Comparison of ENCODE assay signal across 8 mouse cellular contexts in the genomic region with DNA sequence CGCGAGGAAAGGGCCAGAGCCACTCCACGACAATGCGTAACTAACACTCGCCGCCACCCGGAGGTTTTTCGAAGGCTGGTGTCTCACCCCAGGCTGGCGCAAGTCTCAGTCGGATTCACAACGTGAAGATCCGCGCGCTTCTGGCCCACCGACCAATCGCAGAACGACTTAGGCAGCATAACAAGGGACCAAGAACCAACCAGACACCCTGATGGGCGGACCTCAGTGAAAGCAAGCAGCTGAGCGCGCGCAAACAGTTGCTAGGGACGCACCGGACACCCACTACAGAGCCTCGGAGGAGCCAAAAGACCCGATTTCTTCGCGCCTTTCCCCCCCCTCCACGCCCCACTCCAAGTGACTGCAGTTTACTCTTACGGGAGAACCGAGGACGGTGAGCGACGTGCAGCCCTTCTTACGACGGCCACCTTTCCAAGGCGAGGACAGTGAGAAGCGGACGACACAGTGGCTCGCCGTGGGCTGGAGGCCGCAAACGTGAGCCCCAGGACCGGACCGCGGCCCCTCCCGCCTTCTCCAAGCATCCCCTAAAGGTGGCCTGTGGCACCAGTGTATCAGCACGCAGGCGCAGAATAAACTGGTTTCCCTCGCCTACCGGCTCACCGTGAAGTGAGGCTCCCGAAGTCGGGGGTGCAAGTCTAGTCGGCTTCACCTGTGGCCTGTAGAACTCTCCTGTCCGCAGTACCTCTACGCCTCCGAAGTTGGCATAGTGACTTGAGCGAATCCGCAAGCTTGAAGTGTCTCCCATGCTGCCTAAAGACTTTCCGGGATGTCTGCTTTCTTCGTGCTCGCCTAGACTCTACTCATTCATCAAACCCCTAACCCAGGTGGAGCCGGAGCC. TPM values are rescaled to one million over a fixed set of nuclear protein-coding genes. Genes with fewer than 3 reads are reported as not detected.
DNase-seq lines count a peak whose midpoint lies in the region; ATAC-seq and TF ChIP-seq lines count a peak whose summit lies in the region.

A gene (plus strand): TSS at position 207 of the 856 bp plus-strand sequence.
A gene (minus strand): TSS at position 835 of the 856 bp plus-strand sequence.

- no peak within 1 kb of the TSS for H3K27ac ChIP-seq in ES-E14 (ENCODE audit: insufficient read depth, low read depth, low read length, poor library complexity, severe bottlenecking)
- H3K27ac ChIP-seq in forebrain, embryonic 15.5 days (replicated peaks), result peak within 1 kb of the TSS; percentile 62

- DNase-seq in ES-E14 (ENCODE audit: low read depth, low spot score), result peak; percentile 94
- peak; percentile 95 for DNase-seq in cerebellum, adult 11-12 months
- peak; percentile 90 for DNase-seq in heart, postnatal 25 days (ENCODE audit: low spot score)
- peak; percentile 88 to 96 for DNase-seq in layer of hippocampus, adult 18-20 months (ENCODE audit: low spot score in 2 of 2)
- peak; percentile 89 for DNase-seq in lung, adult 2 months
- peak; percentile 89 to 93 for DNase-seq in thymus, adult 18-20 months

- peak; percentile 95 for ATAC-seq in forebrain, embryonic 15.5 days (replicated peaks)
- ATAC-seq in neutrophil, adult 5-6 weeks (ENCODE audit: extremely low read depth, insufficient number of reproducible peaks, low FRiP score, poor library complexity, severe bottlenecking), result peak; percentile 95

- peaks cover 0 to 2% of the 10 kb centered on the region in 2 experiments; a peak in 1 of 4 replicates for H3K4me1 ChIP-seq in ES-E14 (ENCODE audit: control insufficient read depth in 2 of 2, insufficient read depth in 2 of 2, low read length in 2 of 2, poor library complexity in 1 of 2)
- H3K4me1 ChIP-seq in forebrain, embryonic 15.5 days, result peaks cover 27% of the 10 kb centered on the region
- H3K4me1 ChIP-seq in lung, adult 2 months (ENCODE audit: control insufficient read depth, insufficient read depth, low read length), result no peaks in the 10 kb centered on the region; the same call in 1 of the 2 replicates

- under 1% methylated on average over 63 of the region's 63 CpGs for WGBS in forebrain, embryonic 15.5 days
- WGBS in lung, adult 2 months, result under 1% methylated on average over 63 of the region's 63 CpGs

- intact Hi-C loops in heart, postnatal 25 days (cut with DNase I), result loop anchor here (5.0 to 10.0 kb wide), 6 partner anchors 106 to 412 kb away; a partner anchor contains a TSS

- H3K9me3 ChIP-seq in ES-E14 (ENCODE audit: control insufficient read depth, insufficient read depth, low read depth, low read length), result no peaks in the 10 kb centered on the region
- H3K9me3 ChIP-seq in forebrain, embryonic 15.5 days, result no peaks in the 10 kb centered on the region

- no peak for TF ChIP-seq CTCF in lung, adult 2 months (IDR thresholded peaks at IDR 0.05; ENCODE audit: insufficient read depth, low read length)

- in situ Hi-C loops in ES-E14 (cut with MboI; ENCODE audit: low sequenced_read_pairs in 2 of 2, unreplicated experiment in 2 of 2), result no loop called here

- no peaks in the 10 kb centered on the region for H3K27me3 ChIP-seq in forebrain, embryonic 15.5 days

- H3K4me2 ChIP-seq in forebrain, embryonic 15.5 days (replicated peaks), result peak within 1 kb of the TSS; percentile 96

- H3K36me3 ChIP-seq in ES-E14 (ENCODE audit: control insufficient read depth, insufficient read depth, low read length, poor library complexity, severe bottlenecking), result peaks cover 6% of the 10 kb centered on the region; the same call in 1 of the 2 replicates
- H3K36me3 ChIP-seq in forebrain, embryonic 15.5 days, result peaks cover 11% of the 10 kb centered on the region; the same call in 1 of the 2 replicates

- peak within 1 kb of the TSS; percentile 94 for H3K9ac ChIP-seq in ES-E14 (ENCODE audit: insufficient read depth, low read depth, low read length, poor library complexity, severe bottlenecking)
- peak within 1 kb of the TSS; percentile 91 for H3K9ac ChIP-seq in forebrain, embryonic 15.5 days (replicated peaks)

- no peak for TF ChIP-seq POLR2A in lung, adult 2 months (IDR thresholded peaks at IDR 0.05; ENCODE audit: borderline replicate concordance, extremely low read depth, low read depth, low read length)

- peak within 1 kb of the TSS; percentile 82 to 99 for H3K4me3 ChIP-seq in ES-E14 (ENCODE audit: insufficient read depth in 1 of 2, low read depth in 1 of 2, low read length in 2 of 2, poor library complexity in 1 of 2, severe bottlenecking in 1 of 2)
- H3K4me3 ChIP-seq in forebrain, embryonic 15.5 days, result peak within 1 kb of the TSS; percentile 97
- peak within 1 kb of the TSS; percentile 88 for H3K4me3 ChIP-seq in lung, adult 2 months (replicated peaks; ENCODE audit: extremely low read depth, low read depth, low read length)

TF ChIP-seq in ES-E14, 5 proteins besides CTCF, POLR2A, EP300 and RAD21:
- peak; percentile 83 for TF ChIP-seq HCFC1 (IDR thresholded peaks at IDR 0.05; ENCODE audit: borderline replicate concordance, insufficient read depth, low read length)
- TF ChIP-seq CHD2 (IDR thresholded peaks at IDR 0.05; ENCODE audit: low read depth, low read length), result 0 out of 2 replicates have a peak, but pooled peaks have one; percentile 11
- TF ChIP-seq MAFK (IDR thresholded peaks at IDR 0.05; ENCODE audit: insufficient read depth, low read depth, low read length), result no peak

RNA-seq across cellular contexts. Expression of the first gene that starts in this region (rescaled TPM):
- total RNA-seq in ES-E14 (2012; rRNA removed), result 18.6 and 22.0 TPM in 2 replicates
- 56.2 and 57.5 TPM in 2 replicates for polyA plus RNA-seq in forebrain, embryonic 15.5 days (2015; fragmentation: Nextera tagmentation; extraction: Ambion mirVana)
- 10 to 100 TPM; 23.4 to 29.2 TPM for total RNA-seq in heart, postnatal 25 days (2021)
- total RNA-seq in layer of hippocampus, adult 18-20 months (2021), result 10 to 100 TPM; 64.8 to 77.8 TPM
- polyA plus RNA-seq in lung, adult 2 months (2012; rRNA removed), result 3.0 and 4.2 TPM in 2 replicates
- 19.1 and 23.9 TPM in 2 replicates for total RNA-seq in neutrophil, adult 5-6 weeks (2017)

RNA-seq across cellular contexts. Expression of the second gene that starts in this region (rescaled TPM):
- 34.4 and 36.8 TPM in 2 replicates for total RNA-seq in ES-E14 (2012; rRNA removed)
- polyA plus RNA-seq in forebrain, embryonic 15.5 days (2015; fragmentation: Nextera tagmentation; extraction: Ambion mirVana), result 10.2 and 11.3 TPM in 2 replicates
- total RNA-seq in heart, postnatal 25 days (2021), result 1 to 10 TPM in 1 of 2 experiments, under 1 TPM in 1; 0.39 to 1.2 TPM
- total RNA-seq in layer of hippocampus, adult 18-20 months (2021), result 1 to 10 TPM; 3.5 to 6.8 TPM
- polyA plus RNA-seq in lung, adult 2 months (2012; rRNA removed), result 0.69 and 0.86 TPM in 2 replicates
- 0.35 and 3.2 TPM in 2 replicates for total RNA-seq in neutrophil, adult 5-6 weeks (2017)

Comparison
In these comparisons a context has a peak if more than half of its experiments do, and no peak if none do; other contexts are left out.
1. RNA of the first gene that starts in this region (polyA plus RNA-seq): 56.2 to 57.5 TPM in forebrain, embryonic 15.5 days; 3.0 to 4.2 TPM in lung, adult 2 months; every median in the first group is over 10 times any median in the second.
2. Peak in every context shown above with its lines, with median percentiles within 50 percentile points of each other: DNase-seq and H3K4me3 ChIP-seq.